Mouse (Mus musculus) heart, postnatal 0 days (tissue): Measurements from ENCODE around the gene Galns. TPM values are rescaled to one million over a fixed set of nuclear protein-coding genes. Genes with fewer than 3 reads are reported as not detected.

Experiments used
- ATAC-seq: fragments of 200-750 bp; cut with Nextera tagmentation; 2 replicates; pipeline ENCODE4 v1.8.0; 2017; ENCODE audit warnings: low read depth, moderate number of reproducible peaks, moderate library complexity; ENCODE audit not compliant: insufficient read depth
- DNase-seq: peaks from one replicate; pipeline ENCODE4 v3.0.0-alpha.2; 2016; ENCODE audit warnings: low spot score
- H3K27ac ChIP-seq: fragments of 300-500 bp; sonication (generic); 2 replicates; pipeline ENCODE4 v1.5.1; 2014; ENCODE audit warnings: low read depth, mild to moderate bottlenecking
- H3K27me3 ChIP-seq: fragments of 300-500 bp; sonication (generic); 2 replicates; pipeline ENCODE4 v1.6.1; 2014; ENCODE audit warnings: low read length, mixed read lengths; ENCODE audit not compliant: control insufficient read depth, insufficient read depth
- H3K36me3 ChIP-seq: fragments of 300-500 bp; sonication (generic); replicated peaks from 2 replicates; pipeline ENCODE4 v1.6.1; 2014; ENCODE audit warnings: low read length, mixed read lengths; ENCODE audit not compliant: control insufficient read depth, insufficient read depth
- H3K4me1 ChIP-seq: fragments of 300-500 bp; sonication (generic); 2 replicates; pipeline ENCODE4 v1.6.1; 2014; ENCODE audit warnings: antibody characterized with exemption; ENCODE audit not compliant: control insufficient read depth, insufficient read depth
- H3K4me2 ChIP-seq: fragments of 300-500 bp; sonication (generic); 2 replicates; pipeline ENCODE4 v1.6.1; 2014; ENCODE audit warnings: low read depth, mild to moderate bottlenecking, low read length, moderate library complexity
- H3K4me3 ChIP-seq: fragments of 300-500 bp; sonication (generic); 2 replicates; pipeline ENCODE4 v1.5.1; 2014; ENCODE audit warnings: low read depth, low read length
- H3K9ac ChIP-seq: fragments of 300-500 bp; sonication (generic); replicated peaks from 2 replicates; pipeline ENCODE4 v1.6.1; 2014; ENCODE audit warnings: low read depth, low read length, mixed read lengths
- H3K9me3 ChIP-seq: fragments of 300-500 bp; sonication (generic); replicated peaks from 2 replicates; pipeline ENCODE4 v1.6.1; 2016; ENCODE audit warnings: low read length; ENCODE audit not compliant: control insufficient read depth
- CTCF ChIP-seq: IDR thresholded peaks from 2 replicates; pipeline ENCODE4 v1.5.1; 2016; ENCODE audit warnings: antibody characterized with exemption, control low read depth, low read depth
- EP300 ChIP-seq: IDR thresholded peaks from 2 replicates; pipeline ENCODE4 v1.6.1; 2016; ENCODE audit warnings: antibody characterized with exemption, low read depth
- WGBS: fragments of 180-500 bp; shearing (Covaris S2); extraction: QIAGEN DNeasy Blood & Tissue Kit; methylation state at CpG from one replicate; pipeline ENCODE4 v1.1.7; 2014; 5-methylcytosine and 5-hydroxymethylcytosine counted together
- polyA plus RNA-seq: library from polyadenylated mRNA; unstranded; fragments of >200 nt; fragmentation: Nextera tagmentation; extraction: Ambion mirVana; gene quantifications from 2 replicates; pipeline ENCODE4 v1.2.1, GENCODE M21; 2015
- total RNA-seq: library from RNA; depleted of rRNA; stranded (reverse); fragments of >200 nt; gene quantifications from 2 replicates; pipeline ENCODE4 v1.2.3, GENCODE M21; 2014; ENCODE audit warnings: low replicate concordance

Gene Galns
- total and polyA plus RNA-seq, 2 experiments from 2014 or later = 7.2 to 11.6 TPM

DNA sequence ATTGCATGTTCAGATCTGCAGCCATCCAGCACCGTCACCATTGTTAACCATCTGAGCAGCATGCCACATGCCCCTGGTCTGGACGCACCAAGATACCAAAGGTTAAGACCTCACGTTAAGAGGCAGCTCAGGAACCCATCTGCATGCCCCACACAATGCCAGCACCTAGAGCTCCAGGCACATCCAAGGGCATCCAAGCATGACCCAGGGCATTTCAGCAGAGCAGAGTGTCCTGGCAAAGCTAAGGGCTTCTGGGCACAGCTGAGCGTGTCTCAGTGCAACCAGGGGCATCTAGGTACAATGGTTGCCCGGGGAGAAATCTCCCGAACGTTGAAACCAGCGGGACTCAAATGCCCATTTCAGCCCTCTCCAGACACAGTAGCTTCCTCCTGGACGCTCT, 10.6 kb downstream of the Galns start:
- Histone ChIP-seq H3K27me3 (no peaks in the 10 kb centered on the region), H3K9me3 (no peaks in the 10 kb centered on the region), H3K9ac (no peak overlapping the region), H3K36me3 (0 out of 2 replicates have a peak, but pooled peaks cover 11% of the 10 kb centered on the region), H3K4me2 (no peak overlapping the region), H3K4me1 (peaks cover 8% of the 10 kb centered on the region; the same call in 1 of the 2 replicates), H3K4me3 (no peak overlapping the region), H3K27ac (no peak overlapping the region)
- 92% methylated on average over 9 of the region's 9 CpGs for WGBS
- TF ChIP-seq CTCF (no peak), EP300 (no peak)
- no peak for ATAC-seq
- no peak for DNase-seq

GRCm38 (mm10) chr8:122596031-122596430, 15.2 kb downstream of the Galns start:
- Histone ChIP-seq H3K27me3 (no peaks in the 10 kb centered on the region), H3K4me2 (no peak overlapping the region), H3K9ac (no peak overlapping the region), H3K27ac (no peak overlapping the region), H3K4me3 (no peak overlapping the region), H3K36me3 (0 out of 2 replicates have a peak, but pooled peaks cover 17% of the 10 kb centered on the region), H3K4me1 (no peaks in the 10 kb centered on the region), H3K9me3 (no peaks in the 10 kb centered on the region)
- ATAC-seq (no peak), DNase-seq (no peak)
- no peak for TF ChIP-seq CTCF
- TF ChIP-seq EP300 = no peak
- WGBS = 51% methylated on average over 4 of the region's 4 CpGs

- WGBS = 75% methylated on average over 19 of the region's 19 CpGs
- 0 out of 2 replicates have a peak, but pooled peaks cover 16% of the 10 kb centered on the region for H3K36me3 ChIP-seq
- H3K9ac ChIP-seq = no peak overlapping the region
- H3K9me3 ChIP-seq = no peaks in the 10 kb centered on the region
- TF ChIP-seq CTCF = no peak
- TF ChIP-seq EP300 = no peak
- DNase-seq (no peak), ATAC-seq (no peak)
- no peaks in the 10 kb centered on the region for H3K4me1 ChIP-seq
- H3K27me3 ChIP-seq = no peaks in the 10 kb centered on the region
- H3K27ac ChIP-seq = no peak overlapping the region
- no peak overlapping the region for H3K4me2 ChIP-seq
- no peak overlapping the region for H3K4me3 ChIP-seq
Measured at GRCm38 (mm10) chr8:122593783-122594507, 17.3 kb downstream of the Galns start.

- H3K36me3 ChIP-seq = 0 out of 2 replicates have a peak, but pooled peaks cover 11% of the 10 kb centered on the region
- H3K9ac ChIP-seq = no peak overlapping the region
- no peaks in the 10 kb centered on the region for H3K4me1 ChIP-seq
- TF ChIP-seq CTCF (no peak), EP300 (no peak)
- WGBS = 63% methylated on average over 12 of the region's 12 CpGs
- ATAC-seq (no peak), DNase-seq (no peak)
- H3K4me3 ChIP-seq = no peak overlapping the region
- H3K27me3 ChIP-seq = no peaks in the 10 kb centered on the region
- H3K9me3 ChIP-seq = no peaks in the 10 kb centered on the region
- H3K27ac ChIP-seq = no peak overlapping the region
- H3K4me2 ChIP-seq = no peak overlapping the region
Measured at GRCm38 (mm10) chr8:122593240-122593639, 18.0 kb downstream of the Galns start.

DNA sequence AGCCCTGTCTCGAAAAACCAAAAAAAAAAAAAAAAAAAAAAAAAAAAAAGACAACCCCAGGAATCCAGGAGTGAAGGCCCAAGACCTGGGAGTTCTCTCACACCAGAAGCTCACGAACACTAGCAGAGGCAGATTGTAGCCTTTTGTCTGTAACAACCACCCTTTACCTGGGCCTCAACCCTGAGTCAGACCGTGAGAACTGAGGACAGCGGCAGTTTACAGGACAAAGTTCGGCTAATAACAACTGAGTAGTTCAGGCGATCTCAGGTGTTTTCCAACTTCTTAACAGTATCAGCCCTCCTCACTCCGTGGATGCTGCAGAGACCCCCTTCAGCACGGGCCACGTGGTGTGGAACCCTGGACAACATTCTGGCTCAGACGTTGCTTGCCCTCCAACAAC, 24.5 kb downstream of the Galns start:
- H3K9me3 ChIP-seq = no peaks in the 10 kb centered on the region
- ATAC-seq (no peak), DNase-seq (no peak)
- TF ChIP-seq CTCF (no peak), EP300 (no peak)
- H3K4me1 ChIP-seq = no peaks in the 10 kb centered on the region
- no peak overlapping the region for H3K4me3 ChIP-seq
- WGBS = 88% methylated on average over 10 of the region's 10 CpGs
- no peak overlapping the region for H3K4me2 ChIP-seq
- no peak overlapping the region for H3K27ac ChIP-seq
- H3K9ac ChIP-seq = no peak overlapping the region
- H3K27me3 ChIP-seq = no peaks in the 10 kb centered on the region
- H3K36me3 ChIP-seq = no peaks in the 10 kb centered on the region

DNA sequence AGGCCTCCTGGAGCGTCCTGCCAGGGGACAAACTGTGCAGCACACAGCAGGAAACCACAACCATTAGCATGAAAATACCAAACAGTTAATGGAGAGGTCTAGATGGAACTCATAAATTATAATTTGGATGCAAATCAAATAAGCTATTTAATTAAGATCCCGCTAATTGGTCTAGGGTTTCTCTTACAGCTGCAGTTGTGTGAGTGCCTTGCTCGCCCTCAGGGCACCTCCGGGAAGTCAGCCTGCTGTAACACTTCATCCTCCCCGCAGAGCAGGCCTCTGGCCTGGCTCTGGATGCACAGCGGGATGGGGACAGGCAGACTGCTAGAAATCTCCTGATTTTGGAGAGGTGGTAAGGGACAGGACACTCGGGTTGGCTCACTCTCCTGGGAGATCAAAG, 25.1 kb downstream of the Galns start:
- H3K27me3 ChIP-seq = no peaks in the 10 kb centered on the region
- TF ChIP-seq EP300 (no peak), CTCF (no peak)
- H3K4me1 ChIP-seq = no peaks in the 10 kb centered on the region
- H3K9me3 ChIP-seq = no peaks in the 10 kb centered on the region
- H3K27ac ChIP-seq = no peak overlapping the region
- no peak overlapping the region for H3K4me3 ChIP-seq
- no peak overlapping the region for H3K9ac ChIP-seq
- no peaks in the 10 kb centered on the region for H3K36me3 ChIP-seq
- ATAC-seq = no peak
- no peak for DNase-seq
- 81% methylated on average over 7 of the region's 7 CpGs for WGBS
- no peak overlapping the region for H3K4me2 ChIP-seq
